Mouse (Mus musculus) kidney, adult 11 months (tissue): ENCODE results near the gene Bckdhb.
"Not testable (repeated sequence)": the region's sequence is repeated elsewhere in the genome, so short reads cannot be mapped to it uniquely, and the experiment has no call there.

ENCODE experiments used
- DNase-seq: peaks from one replicate; pipeline ENCODE4 v3.0.0; 2022

Bckdhb gene

GRCm38 (mm10) chr9:84046961-84047360 is 122.0 kb downstream of the Bckdhb start:
- DNase-seq: no peak

GRCm38 (mm10) chr9:84047436-84047835 is 122.5 kb downstream of the Bckdhb start:
- DNase-seq: no peak

- DNase-seq: no peak
These were observed 124.2 kb downstream of the Bckdhb start for GRCm38 (mm10) chr9:84049142-84049541.

- no peak for DNase-seq
These were observed 126.1 kb downstream of the Bckdhb start for GRCm38 (mm10) chr9:84050867-84051635.

GRCm38 (mm10) chr9:84055125-84055807 is 130.3 kb downstream of the Bckdhb start:
- no peak for DNase-seq

- DNase-seq: not testable (repeated sequence)
These were observed 135.8 kb downstream of the Bckdhb start for GRCm38 (mm10) chr9:84060781-84061180.

- DNase-seq: no peak
These were observed 138.7 kb downstream of the Bckdhb start for GRCm38 (mm10) chr9:84063617-84064016.

- no peak for DNase-seq
These were observed 139.2 kb downstream of the Bckdhb start for GRCm38 (mm10) chr9:84064113-84064512.

- DNase-seq: no peak
These were observed 145.3 kb downstream of the Bckdhb start for GRCm38 (mm10) chr9:84070247-84070646.

GRCm38 (mm10) chr9:84070740-84071139 is 145.8 kb downstream of the Bckdhb start:
- DNase-seq: no peak

GRCm38 (mm10) chr9:84072534-84072933 is 147.6 kb downstream of the Bckdhb start:
- DNase-seq: no peak

GRCm38 (mm10) chr9:84073237-84073636 is 148.3 kb downstream of the Bckdhb start:
- DNase-seq: no peak

- no peak for DNase-seq
These were observed 158.6 kb downstream of the Bckdhb start for GRCm38 (mm10) chr9:84083551-84083950.

- no peak for DNase-seq
These were observed 159.7 kb downstream of the Bckdhb start for GRCm38 (mm10) chr9:84084686-84085085.

GRCm38 (mm10) chr9:84090316-84091063 is 165.5 kb downstream of the Bckdhb start:
- no peak for DNase-seq

GRCm38 (mm10) chr9:84092994-84093393 is 168.0 kb downstream of the Bckdhb start:
- DNase-seq: no peak

GRCm38 (mm10) chr9:84094111-84094510 is 169.2 kb downstream of the Bckdhb start:
- DNase-seq: no peak

- DNase-seq: no peak
These were observed 171.6 kb downstream of the Bckdhb start for GRCm38 (mm10) chr9:84096484-84097015.

GRCm38 (mm10) chr9:84103344-84103743 is 178.4 kb downstream of the Bckdhb start:
- DNase-seq: no peak

GRCm38 (mm10) chr9:84106438-84106837 is 181.5 kb downstream of the Bckdhb start:
- no peak for DNase-seq

- DNase-seq: no peak
These were observed 182.3 kb downstream of the Bckdhb start for GRCm38 (mm10) chr9:84107045-84107813.

GRCm38 (mm10) chr9:84108534-84108933 is 183.6 kb downstream of the Bckdhb start:
- DNase-seq: no peak
